Mouse (Mus musculus): Measurements from ENCODE around the gene B3gnt7.

The B3gnt7 gene

DNA sequence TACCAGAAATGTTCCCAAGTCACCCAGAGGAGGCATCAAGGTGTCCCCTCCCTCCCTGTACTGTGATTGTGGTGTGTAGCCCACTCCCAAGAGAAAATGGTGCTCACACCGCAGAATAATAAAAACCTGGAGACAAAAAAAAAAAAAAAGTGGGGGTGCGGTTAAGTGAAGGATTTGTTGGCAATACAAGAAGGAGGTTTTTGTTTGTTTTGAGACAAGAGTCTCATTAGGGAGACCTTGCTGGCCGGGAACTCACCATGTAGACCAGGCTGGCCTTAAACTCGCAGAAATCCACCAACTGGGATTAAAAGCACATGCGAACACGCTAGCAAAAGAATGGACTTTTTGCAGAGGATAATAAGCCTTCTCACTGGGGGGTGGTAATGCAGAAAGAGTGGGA, at the start of gene B3gnt7:
TSS of gene B3gnt7 (plus strand) at position 301 of the 400 bp plus-strand sequence.
- no peak for DNase-seq (ENCODE audit: extremely low spot score, low read depth, low spot score)

DNA sequence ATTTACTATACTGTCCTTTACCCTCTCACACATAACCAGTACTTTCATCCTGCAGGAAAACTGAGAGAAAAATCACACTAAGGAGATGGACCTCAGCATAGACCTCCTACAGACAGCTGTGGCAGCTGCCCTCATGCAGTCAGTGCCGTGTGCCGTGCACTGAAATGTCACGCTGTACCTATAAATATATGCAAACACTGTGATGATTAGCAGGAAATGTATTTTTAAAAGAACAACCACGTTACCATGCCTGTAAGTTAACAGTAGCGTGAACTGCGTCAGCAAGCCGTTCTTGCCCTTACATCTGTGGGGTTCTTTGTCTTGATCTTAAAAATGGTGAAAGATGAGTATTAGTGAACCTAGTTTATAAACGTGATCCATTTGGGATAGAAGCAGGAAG, 49.2 kb upstream of the B3gnt7 start:
- no peak for DNase-seq (ENCODE audit: extremely low spot score, low read depth, low spot score)

DNA sequence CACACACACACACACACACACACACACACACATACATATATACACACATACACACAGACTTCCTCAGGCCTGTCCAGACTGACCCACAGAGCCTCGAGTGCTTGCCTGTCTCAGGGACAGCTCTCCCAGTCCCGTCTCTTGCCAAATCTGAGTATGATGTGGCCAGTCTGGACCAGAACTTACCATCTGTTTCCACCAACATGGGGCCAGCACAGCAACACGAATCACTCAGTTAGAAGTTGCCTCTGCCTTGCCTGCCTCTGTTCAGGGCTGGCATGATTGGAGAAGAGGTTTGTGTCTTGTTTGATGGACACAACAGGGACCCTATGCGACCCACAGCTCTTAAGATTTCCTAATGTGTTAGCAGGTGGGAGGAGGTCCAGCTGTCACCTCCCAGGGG, 46.3 kb upstream of the B3gnt7 start:
- no peak for DNase-seq (ENCODE audit: extremely low spot score, low read depth, low spot score)

DNA sequence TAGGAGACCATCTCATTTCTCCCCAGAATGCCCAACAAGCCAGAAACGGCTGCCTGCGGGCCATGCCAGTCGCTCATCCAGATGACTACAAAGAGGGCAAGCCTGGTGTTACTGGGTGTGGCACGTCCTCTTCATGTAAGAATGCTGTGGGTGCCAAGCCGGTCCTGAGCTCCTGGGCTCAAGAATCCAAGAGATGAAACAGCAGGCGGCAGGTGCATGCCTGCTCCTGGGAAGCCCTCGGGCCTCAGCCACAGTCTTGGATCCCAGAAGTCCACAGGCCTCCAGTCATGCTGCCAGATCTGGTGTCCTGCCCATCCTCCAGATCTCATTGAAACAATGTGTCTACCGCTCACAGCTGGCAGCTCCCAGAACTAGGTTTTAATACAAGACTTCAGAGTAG, 45.4 kb upstream of the B3gnt7 start:
- DNase-seq (ENCODE audit: extremely low spot score, low read depth, low spot score): no peak

DNA sequence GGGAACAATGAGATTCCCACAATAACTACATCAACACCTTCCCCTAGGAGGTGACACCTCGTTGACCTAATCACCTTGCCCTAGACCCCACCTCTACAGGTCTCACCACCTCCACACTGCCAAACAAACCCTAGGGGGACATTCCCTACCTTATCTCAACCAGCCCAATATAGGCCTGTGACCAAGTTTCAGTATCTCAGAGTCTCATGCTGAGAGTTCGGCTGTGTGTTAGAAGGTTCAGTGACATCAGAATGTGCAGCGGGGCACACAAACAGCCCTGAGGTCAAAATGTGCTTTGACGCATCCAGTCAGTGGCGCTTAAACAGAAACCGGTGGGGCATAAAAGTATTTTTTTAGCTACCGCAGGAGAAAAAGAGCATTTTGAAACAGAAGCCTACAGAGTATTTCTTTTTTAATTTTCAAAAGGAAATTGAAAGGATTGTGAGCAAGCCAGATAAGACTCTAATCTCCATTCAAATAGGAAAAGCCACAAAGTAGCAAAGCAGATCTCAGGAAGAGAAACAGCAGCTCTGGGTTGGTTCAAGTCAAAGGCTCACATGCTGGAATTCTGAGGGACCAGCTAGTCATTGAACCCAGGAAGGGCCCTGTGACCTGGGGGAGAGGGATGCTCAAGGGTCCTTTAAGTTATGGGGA, 44.3 kb upstream of the B3gnt7 start:
- no peak for DNase-seq (ENCODE audit: extremely low spot score, low read depth, low spot score)

DNA sequence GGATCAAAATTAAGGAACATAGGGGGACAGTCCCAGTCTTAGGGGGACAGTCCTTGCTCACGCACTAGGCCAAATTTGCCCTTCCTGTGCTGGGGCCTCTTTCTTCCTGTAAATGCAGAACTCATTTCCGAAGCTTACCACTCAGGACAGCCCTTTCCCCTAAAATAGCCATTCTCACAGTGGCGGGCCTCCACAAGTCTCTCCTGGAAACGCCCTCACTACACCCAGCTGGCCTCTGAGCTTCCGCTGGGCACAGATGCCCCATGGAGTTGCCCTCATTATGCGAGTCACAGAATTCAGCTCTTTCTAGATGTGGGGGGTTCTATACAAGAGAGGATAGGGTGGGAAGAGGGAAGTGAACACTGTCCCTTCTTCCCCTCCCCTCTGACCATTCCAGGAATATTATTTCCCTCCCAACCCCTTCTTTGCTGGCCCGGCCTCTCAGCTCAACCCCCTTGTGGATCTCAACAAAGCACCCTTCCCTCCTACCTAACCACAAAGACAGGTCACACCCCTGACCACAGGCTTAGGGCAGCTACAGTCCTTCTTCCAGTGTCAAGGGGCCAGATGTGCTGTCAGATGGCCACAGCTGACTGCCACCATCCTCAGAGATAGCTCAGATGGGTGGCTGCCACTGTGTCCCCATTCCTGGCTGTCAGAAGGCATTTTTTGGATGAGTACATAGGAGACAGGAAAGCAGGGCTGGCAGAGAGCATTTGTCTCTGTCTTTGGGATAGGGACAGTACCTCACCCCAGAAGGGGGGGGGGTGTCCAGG, 38.9 kb upstream of the B3gnt7 start:
- DNase-seq (ENCODE audit: extremely low spot score, low read depth, low spot score): no peak

DNA sequence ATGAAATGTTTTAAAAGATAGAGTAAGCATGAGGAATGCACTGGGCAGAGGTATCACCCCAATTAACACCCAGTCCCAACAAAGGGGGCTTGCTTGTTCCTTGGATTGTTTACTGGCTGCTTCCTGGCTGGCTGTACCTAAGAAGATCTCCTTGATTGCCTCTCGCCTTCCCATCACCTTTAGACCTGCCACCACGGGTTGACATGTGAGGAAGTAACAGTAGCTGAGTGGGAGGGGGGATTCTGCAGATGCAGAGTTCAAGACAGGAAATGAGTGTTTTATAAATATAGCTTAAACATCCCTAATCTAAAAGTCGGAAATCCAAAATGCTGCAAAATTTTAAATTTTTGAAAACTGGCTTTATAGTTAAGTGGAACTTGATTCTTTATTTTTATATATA, 37.6 kb upstream of the B3gnt7 start:
- DNase-seq (ENCODE audit: extremely low spot score, low read depth, low spot score): no peak

DNA sequence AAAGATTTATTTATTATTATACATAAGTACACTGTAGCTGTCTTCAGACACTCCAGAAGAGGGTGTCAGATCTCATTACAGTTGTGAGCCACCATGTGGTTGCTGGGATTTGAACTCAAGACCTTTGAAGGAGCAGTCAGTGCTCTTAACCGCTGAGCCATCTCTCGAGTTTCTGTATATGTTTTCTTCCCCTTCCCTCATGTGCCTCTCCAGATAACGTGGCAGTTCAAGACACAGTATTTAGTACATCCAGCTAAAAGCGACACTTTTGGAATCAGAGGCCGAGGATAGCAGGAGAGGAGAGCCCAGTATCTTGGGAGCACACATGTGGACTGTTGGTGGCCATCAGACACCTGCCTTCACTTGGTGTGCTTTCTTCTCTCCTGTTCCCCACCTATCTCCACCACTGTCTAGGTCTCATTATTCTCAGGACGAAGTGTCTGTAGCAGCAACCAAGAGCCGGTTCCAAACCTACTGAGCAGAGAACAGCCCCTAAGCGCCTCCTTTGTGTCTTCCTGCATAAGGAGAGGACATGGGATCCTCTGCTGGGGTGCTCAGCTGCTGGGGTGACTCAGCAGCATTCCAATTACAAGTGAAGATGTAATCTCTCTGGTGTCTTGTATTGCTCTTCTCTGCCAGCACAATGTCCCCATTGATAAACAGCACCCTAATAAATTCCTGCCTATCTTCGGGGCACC, 34.0 kb upstream of the B3gnt7 start:
- DNase-seq (ENCODE audit: extremely low spot score, low read depth, low spot score): no peak

DNA sequence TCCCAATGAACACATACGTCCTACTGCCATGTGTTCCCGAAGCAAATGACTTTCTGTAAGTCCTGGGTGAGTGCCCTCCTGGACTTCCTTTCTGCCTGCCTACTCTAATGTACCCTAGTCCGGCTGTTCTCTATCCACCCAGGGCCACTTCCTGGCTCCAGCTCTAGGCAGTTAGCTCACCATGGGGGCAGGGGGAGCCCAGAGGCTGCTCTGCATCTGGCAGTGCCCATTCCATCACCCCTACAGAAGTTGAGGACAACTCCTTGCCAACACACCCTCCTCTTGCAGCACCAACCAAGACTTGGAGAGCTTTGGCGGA, 33.5 kb upstream of the B3gnt7 start:
- DNase-seq (ENCODE audit: extremely low spot score, low read depth, low spot score): no peak

DNA sequence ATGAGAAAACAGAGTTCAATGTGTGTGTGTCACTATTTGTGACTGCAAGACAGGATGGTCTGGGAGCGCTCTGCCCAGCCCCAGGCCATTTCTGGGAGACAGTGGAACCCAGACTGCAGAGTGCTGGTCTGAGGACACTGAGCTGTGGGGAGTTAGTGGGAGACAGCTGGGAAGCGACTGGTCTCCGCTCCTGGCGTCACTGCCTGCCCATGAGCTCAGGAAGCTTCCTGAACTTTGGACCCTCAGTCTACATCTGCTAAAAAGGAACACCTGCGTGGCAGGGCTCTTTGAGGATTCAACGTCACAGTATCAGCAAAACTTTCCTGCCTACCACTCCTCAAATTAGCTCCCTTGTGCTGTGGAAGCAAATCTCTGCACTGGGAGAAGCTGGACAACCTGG, 30.9 kb upstream of the B3gnt7 start:
- no peak for DNase-seq (ENCODE audit: extremely low spot score, low read depth, low spot score)

DNA sequence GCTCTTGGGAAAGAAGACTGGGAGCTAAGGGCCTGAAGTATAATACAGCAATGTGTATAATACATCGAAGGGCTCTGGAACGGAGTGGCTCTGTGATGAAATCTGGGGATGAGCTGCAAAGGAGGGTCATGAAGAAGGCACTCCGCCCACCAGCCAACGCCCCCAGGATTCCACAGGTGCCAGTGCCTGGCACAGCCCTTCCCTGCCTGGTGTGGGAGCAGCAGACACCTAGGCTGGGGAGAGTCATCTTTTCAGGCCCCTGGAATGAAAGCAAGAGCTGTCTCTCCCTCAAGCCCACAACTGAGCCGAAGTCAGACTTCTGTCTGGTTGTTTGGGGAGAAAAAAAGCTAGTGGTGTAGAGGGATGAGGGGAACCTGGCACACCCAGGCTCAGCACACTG, 25.6 kb upstream of the B3gnt7 start:
- no peak for DNase-seq (ENCODE audit: extremely low spot score, low read depth, low spot score)

DNA sequence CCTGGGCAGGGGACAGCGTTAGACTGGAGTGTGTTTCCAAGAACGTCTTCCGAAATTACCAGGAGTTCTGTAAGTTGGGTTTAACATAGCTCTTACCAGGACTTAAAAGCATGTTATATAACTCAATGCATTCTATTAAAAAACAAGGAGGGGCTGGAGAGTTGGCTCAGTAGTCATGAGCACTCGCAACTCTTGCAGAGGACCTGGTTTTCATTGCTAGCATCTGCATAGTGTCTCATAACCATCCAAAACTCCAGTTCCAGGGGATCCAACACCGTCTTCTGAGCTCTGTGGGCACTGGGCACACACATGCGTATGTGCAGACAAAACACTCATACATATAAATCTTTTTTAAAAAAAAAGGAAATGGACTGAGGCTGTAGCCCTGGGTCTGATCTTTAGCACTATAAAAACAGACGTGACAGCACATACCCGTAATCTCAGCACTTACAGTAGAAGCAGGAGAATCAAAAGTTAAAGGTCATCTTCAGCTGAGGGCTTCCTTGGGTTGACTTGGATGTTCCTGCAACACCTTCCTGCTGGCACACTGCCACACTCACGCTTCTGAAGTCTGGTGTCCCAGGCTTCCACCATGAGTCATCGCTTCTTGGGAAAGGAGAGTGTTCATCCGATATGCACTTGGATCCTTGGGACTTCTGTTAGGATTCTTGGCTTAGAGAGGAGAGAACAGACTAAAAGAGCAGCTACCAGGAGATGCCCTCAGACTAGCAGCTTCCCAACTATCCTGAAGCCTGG, 20.7 kb upstream of the B3gnt7 start:
- no peak for DNase-seq (ENCODE audit: extremely low spot score, low read depth, low spot score)

DNA sequence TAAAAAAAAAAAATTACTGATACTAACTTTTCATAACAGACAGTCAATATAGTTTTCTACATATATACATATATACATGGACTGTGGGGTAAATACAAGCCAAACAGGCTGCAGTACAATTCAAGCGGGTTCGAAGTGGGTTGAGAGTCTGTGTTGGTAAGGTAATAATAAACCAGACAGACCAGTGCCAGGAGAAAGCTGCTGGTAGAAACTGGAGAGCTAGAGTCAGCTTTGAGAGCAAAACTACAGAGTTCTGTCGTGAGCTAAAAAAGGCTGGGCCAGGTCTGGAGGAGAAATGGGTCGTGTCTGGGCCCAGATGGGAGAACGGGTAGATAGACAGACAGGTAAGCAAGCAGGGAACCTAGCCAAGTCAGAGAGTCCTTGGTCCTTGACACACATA, 18.5 kb upstream of the B3gnt7 start:
- DNase-seq (ENCODE audit: extremely low spot score, low read depth, low spot score): no peak

DNA sequence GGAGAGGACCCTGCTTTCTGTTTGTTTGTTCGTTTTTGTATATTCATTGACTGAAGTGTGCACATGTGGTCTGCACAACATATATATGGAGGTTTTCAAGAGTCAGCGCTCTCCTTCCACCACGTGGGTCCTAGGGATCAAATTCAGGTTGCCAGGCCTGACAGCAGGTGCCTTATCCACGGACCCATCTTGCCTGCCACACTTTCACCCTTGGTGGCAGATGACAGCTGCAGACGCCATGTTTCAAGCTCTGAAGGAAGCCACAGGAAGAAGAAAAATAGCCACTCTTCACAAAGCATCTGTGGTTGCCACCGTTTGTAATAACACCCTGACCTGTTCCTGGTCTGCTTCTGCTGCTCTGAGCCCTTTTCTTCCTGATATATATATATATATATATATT, 17.3 kb upstream of the B3gnt7 start:
- no peak for DNase-seq (ENCODE audit: extremely low spot score, low read depth, low spot score)

DNA sequence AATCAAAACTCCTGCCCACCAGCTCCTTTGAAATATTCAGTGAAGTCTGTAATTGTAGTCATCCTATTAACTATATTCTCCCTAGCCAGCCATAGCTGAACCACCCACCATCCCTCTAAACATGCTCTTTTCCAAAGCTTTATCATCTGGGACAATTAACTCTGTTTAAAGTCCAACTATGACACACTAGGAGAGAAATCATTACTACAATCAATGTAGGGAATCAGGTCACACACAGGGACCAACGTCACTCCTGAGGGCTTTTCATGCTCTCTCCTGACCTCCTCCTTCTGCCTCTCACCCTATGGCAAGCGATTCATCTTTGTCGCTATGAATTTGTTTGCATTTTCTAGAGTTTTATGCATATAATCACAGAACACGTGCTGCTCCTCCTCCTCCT, 15.2 kb upstream of the B3gnt7 start:
- DNase-seq (ENCODE audit: extremely low spot score, low read depth, low spot score): no peak

DNA sequence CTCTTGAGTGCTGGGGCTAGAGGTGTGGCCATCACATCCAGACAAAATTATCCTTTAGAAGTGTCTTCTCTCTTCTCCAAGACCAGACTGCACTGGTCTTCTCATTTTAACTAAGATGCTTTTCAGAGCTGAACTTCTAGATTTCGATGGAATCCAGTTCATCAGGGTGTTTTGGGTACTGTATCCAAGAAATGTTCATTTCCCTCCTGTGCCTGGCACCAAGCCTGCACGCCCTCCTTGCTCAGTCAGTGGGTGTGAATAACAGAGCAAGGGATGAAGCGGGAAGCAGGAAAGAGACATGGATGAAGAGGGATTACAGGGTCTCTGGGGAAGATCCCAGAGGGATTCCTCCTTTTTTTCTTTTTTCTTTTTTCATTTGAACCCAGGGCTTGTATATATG, 12.2 kb upstream of the B3gnt7 start:
- DNase-seq (ENCODE audit: extremely low spot score, low read depth, low spot score): no peak

DNA sequence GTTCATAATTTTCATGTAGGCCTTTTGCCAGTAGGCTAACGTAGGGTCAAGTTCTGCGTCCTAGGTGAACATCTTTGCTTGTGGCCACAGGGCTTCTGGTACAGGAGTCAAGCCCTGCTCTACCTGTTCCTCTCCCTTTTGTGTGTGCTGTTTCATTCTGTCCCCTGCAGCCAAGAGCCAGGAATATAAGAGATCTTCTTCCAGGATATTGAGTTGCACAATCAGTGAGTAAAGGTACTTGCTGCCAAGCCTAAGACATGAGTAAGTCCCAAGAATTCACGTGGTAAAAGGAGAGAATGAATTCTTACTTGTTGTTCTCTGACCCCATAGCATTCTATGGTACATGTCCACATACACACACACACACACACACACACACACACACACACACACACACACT, 9.5 kb upstream of the B3gnt7 start:
- DNase-seq (ENCODE audit: extremely low spot score, low read depth, low spot score): no peak

DNA sequence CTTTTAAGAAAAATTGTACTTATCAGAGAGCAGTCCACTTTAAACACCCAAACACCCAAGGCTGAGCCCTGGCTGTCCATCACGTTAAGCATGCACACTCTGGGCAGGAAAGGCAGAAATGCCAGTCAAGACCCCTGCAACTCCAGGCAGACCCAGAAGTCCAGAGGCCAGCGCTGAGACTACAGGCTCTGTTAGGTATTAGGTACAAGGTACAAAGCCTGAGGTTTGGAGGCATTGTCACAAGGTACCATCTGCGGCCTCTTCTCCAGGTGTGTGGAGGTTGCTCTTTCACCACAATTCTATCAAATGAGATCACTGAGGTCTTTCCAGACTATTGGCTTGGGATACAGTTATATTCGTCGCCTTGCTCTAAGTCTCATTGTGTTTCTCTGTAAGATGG, 8.8 kb upstream of the B3gnt7 start:
- no peak for DNase-seq (ENCODE audit: extremely low spot score, low read depth, low spot score)

DNA sequence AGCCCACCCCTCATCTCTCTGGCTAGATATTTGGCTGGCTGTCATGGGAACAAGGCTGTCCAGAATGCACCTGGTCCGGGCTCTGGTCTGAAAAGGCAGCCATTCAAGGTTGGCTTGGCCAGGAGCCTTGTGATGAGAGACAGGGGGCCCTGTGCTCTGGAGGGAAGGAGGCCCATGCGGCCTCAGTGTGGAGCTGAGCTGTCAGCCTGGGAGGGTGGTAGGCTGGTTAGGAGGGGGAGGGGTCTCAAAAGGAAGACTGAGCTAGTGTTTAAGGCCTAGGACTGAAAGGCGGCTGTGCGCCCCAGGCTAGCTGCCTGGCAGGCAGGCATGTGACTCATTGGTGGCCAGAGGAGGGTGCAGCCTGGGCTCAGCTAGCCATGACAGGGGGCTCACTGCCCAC, 8.2 kb upstream of the B3gnt7 start:
- no peak for DNase-seq (ENCODE audit: extremely low spot score, low read depth, low spot score)

DNA sequence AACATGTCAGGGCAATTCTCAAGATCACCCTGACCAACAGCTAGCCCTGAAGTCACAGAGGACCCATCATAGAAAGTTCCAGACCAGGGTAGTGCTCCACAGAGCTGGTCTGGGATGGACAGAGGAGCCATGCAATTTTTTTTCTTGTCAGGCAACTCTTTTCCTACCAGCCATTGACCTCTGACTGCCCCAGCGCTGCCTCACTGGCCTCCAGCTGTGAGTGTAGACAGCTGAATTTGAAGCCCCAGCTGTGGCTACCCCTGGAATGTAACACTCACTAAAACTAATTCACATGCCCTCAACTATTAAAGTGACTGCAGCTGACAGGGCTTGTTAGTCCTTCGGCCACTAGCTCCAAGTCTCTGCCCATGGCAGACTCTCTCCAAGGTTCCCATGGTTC, 2.5 kb upstream of the B3gnt7 start:
- DNase-seq (ENCODE audit: extremely low spot score, low read depth, low spot score): peak; percentile 54

DNA sequence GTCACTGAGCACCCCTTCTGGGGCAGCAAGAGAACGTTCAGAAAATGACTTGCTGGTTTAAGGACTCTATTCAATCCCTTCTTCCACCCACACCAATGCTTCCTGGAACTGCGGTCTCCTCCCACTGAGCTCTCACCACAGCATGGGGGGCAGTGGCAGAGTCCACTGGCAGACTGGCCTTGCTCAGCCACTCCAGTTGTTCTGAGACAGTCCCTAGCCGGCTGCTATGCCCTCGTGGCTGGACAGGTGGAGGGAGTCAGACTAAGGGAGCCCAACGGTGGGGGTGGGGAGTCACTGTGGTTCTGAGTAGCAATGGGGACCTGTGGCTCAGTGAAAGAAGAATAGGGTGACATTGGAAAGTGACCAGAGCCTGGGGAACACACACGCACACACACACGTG, 1.9 kb upstream of the B3gnt7 start:
- DNase-seq (ENCODE audit: extremely low spot score, low read depth, low spot score): no peak

All from hindlimb bud, embryonic 11.5 days (tissue).